Mouse (Mus musculus) bone marrow, adult 2 months (tissue): ENCODE data around the gene Wdr18.

Experiments used
- CTCF ChIP-seq: fragments of 200-500 bp; IDR thresholded peaks from 2 replicates; pipeline ENCODE4 v1.5.1; 2011; ENCODE audit warnings: low read length, control low read depth; ENCODE audit not compliant: control insufficient read depth, insufficient read depth
- POLR2A ChIP-seq: fragments of 200-500 bp; IDR thresholded peaks from 2 replicates; pipeline ENCODE4 v1.6.1; 2011; ENCODE audit warnings: low read depth, mild to moderate bottlenecking, control low read depth, low read length, borderline replicate concordance; ENCODE audit not compliant: control insufficient read depth

GRCm38 (mm10) chr10:79947502-79947901 is 12.4 kb upstream of the Wdr18 start:
- no peak for TF ChIP-seq POLR2A
- no peak for TF ChIP-seq CTCF
